Mouse (Mus musculus): ENCODE data around the gene Krt13.

DNA sequence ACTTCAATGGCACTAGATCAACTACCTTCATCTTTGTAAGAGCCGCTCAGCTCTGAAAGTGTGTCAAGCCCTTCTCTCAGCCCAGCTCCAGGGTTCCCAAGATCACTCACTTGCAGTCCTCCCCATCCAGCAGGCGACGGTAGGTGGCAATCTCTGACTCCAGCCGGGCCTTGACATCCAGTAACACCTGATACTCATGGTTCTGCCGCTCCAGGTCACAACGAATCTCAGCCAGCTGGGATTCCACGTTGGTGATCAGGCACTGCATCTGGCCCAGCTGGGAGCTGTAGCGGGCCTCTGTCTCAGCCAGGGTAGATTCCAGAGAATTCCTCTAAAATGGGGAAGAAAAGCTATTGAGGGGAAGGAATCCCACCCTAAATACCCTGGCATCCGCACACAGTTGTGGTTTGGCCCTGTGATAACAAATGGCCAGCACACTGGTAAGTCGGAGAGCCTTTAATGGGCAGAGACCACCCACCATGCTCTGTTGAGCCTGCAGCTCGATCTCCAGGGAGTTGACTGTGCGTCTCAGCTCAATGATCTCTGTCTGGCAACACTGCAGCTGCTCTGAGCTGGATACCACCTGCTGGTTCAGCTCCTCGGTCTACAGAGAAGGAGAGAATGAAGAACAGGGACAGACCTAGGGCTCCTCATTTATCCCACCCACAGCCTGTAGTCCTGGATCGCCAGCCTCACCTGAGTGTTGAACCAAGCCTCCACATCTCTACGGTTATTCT, 18.5 kb downstream of the Krt13 start:
- no peak for TF ChIP-seq CTCF (IDR thresholded peaks at IDR 0.05; ENCODE audit: control insufficient read depth, insufficient read depth, low read length)
- TF ChIP-seq POLR2A (IDR thresholded peaks at IDR 0.05; ENCODE audit: borderline replicate concordance, control insufficient read depth, low read depth, low read length) = no peak
